Mouse (Mus musculus) heart, embryonic 13.5 days (tissue): Measurements from ENCODE around the gene Hsdl2. TPM values are rescaled to one million over a fixed set of nuclear protein-coding genes. Genes with fewer than 3 reads are reported as not detected.
A peak's percentile ranks its signal among the peaks of the same experiment; 100 is the strongest.

Experiments
- ATAC-seq: fragments of 200-750 bp; cut with Nextera tagmentation; 2 replicates; pipeline ENCODE4 v1.8.0; 2017; ENCODE audit warnings: moderate TSS enrichment; ENCODE audit not compliant: insufficient number of reproducible peaks, low FRiP score, low TSS enrichment; ENCODE audit errors: extremely low read depth
- H3K27ac ChIP-seq: fragments of 300-500 bp; sonication (generic); replicated peaks from 2 replicates; pipeline ENCODE4 v1.5.1; 2015; ENCODE audit warnings: moderate library complexity, mild to moderate bottlenecking, inconsistent platforms
- H3K27me3 ChIP-seq: fragments of 300-500 bp; sonication (generic); replicated peaks from 2 replicates; pipeline ENCODE4 v1.6.1; 2015; ENCODE audit warnings: mild to moderate bottlenecking, inconsistent platforms
- H3K36me3 ChIP-seq: fragments of 300-500 bp; sonication (generic); 2 replicates; pipeline ENCODE4 v1.6.1; 2015; ENCODE audit warnings: mild to moderate bottlenecking, inconsistent platforms
- H3K4me1 ChIP-seq: fragments of 300-500 bp; sonication (generic); 2 replicates; pipeline ENCODE4 v1.6.1; 2015; ENCODE audit warnings: inconsistent platforms
- H3K4me2 ChIP-seq: fragments of 300-500 bp; sonication (generic); 2 replicates; pipeline ENCODE4 v1.6.1; 2015; ENCODE audit warnings: inconsistent platforms, mild to moderate bottlenecking, moderate library complexity
- H3K4me3 ChIP-seq: fragments of 300-500 bp; sonication (generic); 2 replicates; pipeline ENCODE4 v1.5.1; 2015; ENCODE audit warnings: moderate library complexity, mild to moderate bottlenecking, inconsistent platforms
- H3K9ac ChIP-seq: fragments of 300-500 bp; sonication (generic); 2 replicates; pipeline ENCODE4 v1.6.1; 2015; ENCODE audit warnings: inconsistent platforms, mild to moderate bottlenecking, moderate library complexity
- H3K9me3 ChIP-seq: fragments of 300-500 bp; sonication (generic); 2 replicates; pipeline ENCODE4 v1.6.1; 2016; ENCODE audit warnings: inconsistent platforms
- WGBS: fragments of 180-500 bp; shearing (Covaris S2); methylation state at CpG from one replicate; pipeline ENCODE4 v1.1.7; 2015; ENCODE audit warnings: mixed read lengths; 5-methylcytosine and 5-hydroxymethylcytosine counted together
- polyA plus RNA-seq: library from polyadenylated mRNA; unstranded; fragments of >200 nt; fragmentation: Nextera tagmentation; extraction: Ambion mirVana; gene quantifications from 2 replicates; pipeline ENCODE4 v1.2.1, GENCODE M21; 2015

Hsdl2 gene
- polyA plus RNA-seq, 1 experiment from 2014 or later, result 38.1 TPM

DNA sequence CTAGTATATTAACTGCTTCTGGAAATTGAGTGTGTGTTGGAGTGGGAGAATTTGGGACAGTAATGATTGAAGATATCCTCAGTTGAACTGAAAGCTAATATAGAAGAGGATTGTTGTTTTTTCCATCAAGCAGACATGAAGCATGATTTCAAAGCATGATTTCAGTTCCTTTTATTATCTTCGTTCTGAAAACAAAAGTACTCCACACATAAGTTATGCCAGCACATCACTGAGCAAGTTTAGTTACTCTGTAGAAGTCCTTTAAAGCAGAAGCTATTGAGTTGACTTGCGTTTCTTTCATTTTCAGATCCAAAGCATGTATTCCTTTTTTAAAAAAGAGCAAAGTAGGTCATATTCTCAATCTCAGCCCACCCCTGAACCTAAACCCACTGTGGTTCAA is 15.2 kb downstream of the Hsdl2 start:
- WGBS, result 87% methylated on average over 2 of the region's 2 CpGs
- H3K27ac ChIP-seq, result no peak overlapping the region
- H3K4me3 ChIP-seq, result no peak overlapping the region
- H3K9me3 ChIP-seq, result no peaks in the 10 kb centered on the region
- no peak overlapping the region for H3K4me2 ChIP-seq
- ATAC-seq, result no peak
- no peak overlapping the region for H3K9ac ChIP-seq
- H3K4me1 ChIP-seq, result 0 out of 2 replicates have a peak, but pooled peaks cover 2% of the 10 kb centered on the region
- H3K36me3 ChIP-seq, result peaks cover 44% of the 10 kb centered on the region
- H3K27me3 ChIP-seq, result no peaks in the 10 kb centered on the region

DNA sequence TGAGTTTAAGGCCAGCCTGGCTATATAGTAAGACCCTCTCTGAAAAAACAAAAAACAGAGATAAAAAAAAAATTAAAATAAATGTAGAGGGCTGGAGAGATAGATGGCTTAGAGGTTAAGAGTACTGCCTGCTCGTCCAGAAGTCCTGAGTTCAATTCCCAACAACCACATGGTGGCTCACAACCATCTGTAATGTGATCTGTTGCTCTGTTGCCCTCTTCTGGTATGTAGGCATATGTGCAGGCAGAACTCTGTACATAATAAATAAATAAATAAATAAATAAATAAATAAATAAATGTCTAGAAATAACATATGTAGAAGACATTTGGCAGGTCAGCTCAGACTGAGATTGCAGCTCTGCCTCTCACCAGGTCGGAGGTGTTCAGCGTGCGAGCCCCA is 21.3 kb downstream of the Hsdl2 start:
- H3K4me1 ChIP-seq, result no peaks in the 10 kb centered on the region
- H3K9ac ChIP-seq, result no peak overlapping the region
- peaks cover 39% of the 10 kb centered on the region for H3K36me3 ChIP-seq
- no peaks in the 10 kb centered on the region for H3K9me3 ChIP-seq
- no peaks in the 10 kb centered on the region for H3K27me3 ChIP-seq
- H3K4me3 ChIP-seq, result no peak overlapping the region
- H3K4me2 ChIP-seq, result no peak overlapping the region
- H3K27ac ChIP-seq, result no peak overlapping the region
- WGBS, result 85% methylated on average over 4 of the region's 4 CpGs
- ATAC-seq, result no peak

DNA sequence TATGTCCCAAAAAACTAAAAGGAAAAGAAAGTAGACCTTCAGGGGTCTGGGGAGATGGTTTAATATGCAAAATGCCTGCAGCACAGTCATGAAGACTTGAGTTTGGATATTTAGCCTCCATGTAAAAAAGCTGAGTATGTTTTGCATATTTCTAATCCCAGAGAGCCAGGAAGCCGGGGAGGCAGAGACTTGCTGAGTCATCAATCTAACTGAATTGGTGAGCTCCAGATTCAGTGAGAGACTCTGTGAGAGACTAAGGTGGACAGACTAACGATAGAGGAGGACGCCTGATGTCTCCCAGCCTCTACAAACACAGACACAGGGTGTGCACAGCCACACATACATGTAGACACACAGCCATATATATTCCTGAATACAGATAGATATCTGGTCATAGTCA is 23.5 kb downstream of the Hsdl2 start:
- no peaks in the 10 kb centered on the region for H3K4me1 ChIP-seq
- peaks cover 29% of the 10 kb centered on the region for H3K36me3 ChIP-seq
- H3K4me2 ChIP-seq, result no peak overlapping the region
- H3K9me3 ChIP-seq, result no peaks in the 10 kb centered on the region
- no peak for ATAC-seq
- H3K27ac ChIP-seq, result no peak overlapping the region
- no peak overlapping the region for H3K9ac ChIP-seq
- no peaks in the 10 kb centered on the region for H3K27me3 ChIP-seq
- 80% methylated on average over 3 of the region's 3 CpGs for WGBS
- H3K4me3 ChIP-seq, result no peak overlapping the region

- WGBS, result 92% methylated on average over 3 of the region's 3 CpGs
- H3K4me3 ChIP-seq, result no peak overlapping the region
These were observed 24.1 kb downstream of the Hsdl2 start for GRCm38 (mm10) chr4:59605501-59605900.

DNA sequence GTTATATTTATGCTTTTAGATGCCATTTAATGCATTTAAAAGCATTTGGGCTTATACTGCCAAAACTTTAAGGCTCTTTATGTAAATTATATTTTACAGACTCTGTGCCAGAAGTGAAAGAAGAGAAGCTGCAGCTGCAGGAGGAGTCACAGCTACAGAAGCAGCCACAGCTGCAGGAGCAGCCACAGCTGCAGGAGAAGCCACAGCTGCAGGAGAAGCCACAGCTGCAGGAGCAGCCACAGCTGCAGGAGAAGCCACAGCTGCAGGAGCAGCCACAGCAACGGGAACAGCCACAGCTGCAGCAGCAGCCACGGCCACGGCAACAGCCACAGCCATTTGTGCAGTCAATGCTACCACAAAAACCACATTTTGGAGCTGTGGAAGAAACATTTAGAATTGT is 29.0 kb downstream of the Hsdl2 start:
- 79% methylated on average over 3 of the region's 3 CpGs for WGBS
- no peaks in the 10 kb centered on the region for H3K4me1 ChIP-seq
- no peak overlapping the region for H3K27ac ChIP-seq
- no peak overlapping the region for H3K4me2 ChIP-seq
- no peaks in the 10 kb centered on the region for H3K9me3 ChIP-seq
- no peak for ATAC-seq
- no peak overlapping the region for H3K9ac ChIP-seq
- H3K4me3 ChIP-seq, result no peak overlapping the region
- H3K27me3 ChIP-seq, result no peaks in the 10 kb centered on the region
- H3K36me3 ChIP-seq, result peaks cover 28% of the 10 kb centered on the region

More at GRCm38 (mm10) chr4:59605501-59605900, 24.1 kb downstream of the Hsdl2 start:
- H3K4me2 ChIP-seq, result no peak overlapping the region
- no peaks in the 10 kb centered on the region for H3K9me3 ChIP-seq
- H3K4me1 ChIP-seq, result no peaks in the 10 kb centered on the region
- peaks cover 26% of the 10 kb centered on the region for H3K36me3 ChIP-seq
- H3K27ac ChIP-seq, result no peak overlapping the region
- no peak overlapping the region for H3K9ac ChIP-seq
- no peak for ATAC-seq
- H3K27me3 ChIP-seq, result no peaks in the 10 kb centered on the region

- H3K36me3 ChIP-seq, result peaks cover 40% of the 10 kb centered on the region
- H3K9me3 ChIP-seq, result no peaks in the 10 kb centered on the region
- no peaks in the 10 kb centered on the region for H3K4me1 ChIP-seq
- H3K27ac ChIP-seq, result no peak overlapping the region
- 11% methylated on average over 1 of the region's 1 CpGs for WGBS
- no peak overlapping the region for H3K4me2 ChIP-seq
- no peak overlapping the region for H3K9ac ChIP-seq
- no peak for ATAC-seq
- no peak overlapping the region for H3K4me3 ChIP-seq
- H3K27me3 ChIP-seq, result no peaks in the 10 kb centered on the region
These were observed 33.6 kb downstream of the Hsdl2 start for GRCm38 (mm10) chr4:59614986-59615385.

GRCm38 (mm10) chr4:59619611-59620245 is 38.4 kb downstream of the Hsdl2 start:
- 82% methylated on average over 5 of the region's 5 CpGs for WGBS
- H3K9ac ChIP-seq, result no peak overlapping the region

GRCm38 (mm10) chr4:59625676-59625997 is 44.3 kb downstream of the Hsdl2 start:
- peaks cover 31% of the 10 kb centered on the region for H3K4me1 ChIP-seq
- no peaks in the 10 kb centered on the region for H3K36me3 ChIP-seq
- H3K4me3 ChIP-seq, result peak overlapping the region; percentile 97
- H3K27ac ChIP-seq, result peak overlapping the region; percentile 88
- under 1% methylated on average over 18 of the region's 18 CpGs for WGBS
- peak overlapping the region; percentile 80 for H3K4me2 ChIP-seq
- no peak; the same call in 1 of the 2 replicates for ATAC-seq
- H3K27me3 ChIP-seq, result no peaks in the 10 kb centered on the region
- no peaks in the 10 kb centered on the region for H3K9me3 ChIP-seq
- peak overlapping the region; percentile 96 for H3K9ac ChIP-seq

More at GRCm38 (mm10) chr4:59619611-59620245, 38.4 kb downstream of the Hsdl2 start:
- ATAC-seq, result no peak
- no peak overlapping the region for H3K4me3 ChIP-seq
- no peaks in the 10 kb centered on the region for H3K27me3 ChIP-seq
- H3K9me3 ChIP-seq, result no peaks in the 10 kb centered on the region
- H3K4me2 ChIP-seq, result no peak overlapping the region
- no peak overlapping the region for H3K27ac ChIP-seq
- H3K36me3 ChIP-seq, result peaks cover 16% of the 10 kb centered on the region; the same call in 1 of the 2 replicates
- no peaks in the 10 kb centered on the region for H3K4me1 ChIP-seq

GRCm38 (mm10) chr4:59625998-59626910 is 44.9 kb downstream of the Hsdl2 start, which contains the start of gene E130308A19Rik:
Gene E130308A19Rik, plus strand, starts transcription at chr4:59626211.
- ATAC-seq, result peak; percentile 95

DNA sequence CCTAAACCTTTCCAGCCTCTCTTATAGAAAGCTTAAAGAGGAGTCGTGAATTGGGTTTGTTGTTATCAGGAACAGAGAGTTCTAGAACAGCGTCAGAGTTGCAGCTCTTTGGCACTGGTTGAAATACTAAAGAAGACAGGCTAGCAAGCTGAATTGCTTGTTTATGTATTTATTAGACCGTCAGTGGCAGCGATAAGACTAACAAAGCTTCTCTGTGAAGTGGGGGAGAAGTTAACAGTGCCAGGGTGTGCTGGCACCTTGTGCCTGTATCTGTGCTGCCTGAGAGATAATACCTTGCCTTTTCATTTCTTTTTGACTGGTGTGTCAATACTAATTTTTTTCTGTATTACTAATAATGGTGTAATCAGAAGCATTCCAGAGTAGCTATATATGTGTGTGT is 46.9 kb downstream of the Hsdl2 start:
- no peak for ATAC-seq
- Histone ChIP-seq H3K27ac (no peak overlapping the region), H3K4me1 (peaks cover 45% of the 10 kb centered on the region), H3K9me3 (no peaks in the 10 kb centered on the region), H3K9ac (no peak overlapping the region), H3K27me3 (no peaks in the 10 kb centered on the region), H3K36me3 (no peaks in the 10 kb centered on the region), H3K4me3 (no peak overlapping the region), H3K4me2 (peak overlapping the region; percentile 36)
- whole genome bisulfite sequencing, result 39% methylated on average over 4 of the region's 4 CpGs

More at GRCm38 (mm10) chr4:59625998-59626910, 44.9 kb downstream of the Hsdl2 start, which contains the start of gene E130308A19Rik:
- Histone ChIP-seq H3K27ac (peak within 1 kb of the TSS; percentile 88), H3K9me3 (no peaks in the 10 kb centered on the region), H3K4me3 (peak within 1 kb of the TSS; percentile 97), H3K4me2 (peak within 1 kb of the TSS; percentile 80), H3K27me3 (no peaks in the 10 kb centered on the region), H3K9ac (peak within 1 kb of the TSS; percentile 96), H3K4me1 (peaks cover 31% of the 10 kb centered on the region), H3K36me3 (no peaks in the 10 kb centered on the region)
- WGBS, result under 1% methylated on average over 84 of the region's 120 CpGs

DNA sequence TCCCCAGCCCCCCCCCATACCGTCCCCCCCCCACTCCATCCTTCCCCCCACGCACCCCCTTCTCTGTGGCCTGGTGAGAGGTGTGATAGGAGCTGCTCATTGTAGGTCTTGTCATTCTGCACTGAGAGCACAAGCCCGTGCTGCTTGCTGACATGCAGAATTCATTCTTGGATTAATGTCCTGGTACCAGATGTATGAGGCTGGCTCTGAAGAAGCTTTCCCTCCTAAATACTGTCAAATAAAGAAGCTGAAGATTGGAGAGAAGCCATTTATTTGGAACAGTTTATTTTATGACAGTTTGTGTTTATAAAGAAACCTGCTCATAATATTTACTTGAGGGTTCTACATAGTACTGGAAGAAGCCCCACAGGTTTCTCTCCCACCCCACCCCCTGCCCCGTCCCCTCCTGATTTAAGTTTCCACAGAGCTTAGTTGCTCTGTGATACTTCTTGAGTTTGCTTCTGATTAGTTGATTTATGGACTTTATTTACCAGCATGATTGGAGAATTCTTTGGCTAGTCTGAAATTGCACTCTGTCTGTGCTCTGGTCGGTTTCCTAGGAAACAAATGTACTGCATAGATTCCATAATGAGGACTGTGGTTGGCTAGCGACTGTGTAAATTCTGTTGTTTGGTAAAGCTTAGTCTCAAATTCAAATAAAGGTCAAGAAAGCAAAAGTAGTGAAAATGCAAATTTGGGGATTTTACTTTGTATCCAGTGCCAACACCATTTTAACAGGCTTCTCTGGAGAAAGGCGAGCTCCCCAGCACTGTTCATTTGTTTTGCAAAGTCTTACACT is 47.9 kb downstream of the Hsdl2 start:
- Histone ChIP-seq H3K9ac (peak overlapping the region; percentile 52; the same call in 1 of the 2 replicates), H3K9me3 (no peaks in the 10 kb centered on the region), H3K27me3 (no peaks in the 10 kb centered on the region), H3K4me1 (peaks cover 51% of the 10 kb centered on the region), H3K4me2 (peak overlapping the region; percentile 10), H3K27ac (no peak overlapping the region; the same call in 1 of the 2 replicates), H3K36me3 (no peaks in the 10 kb centered on the region), H3K4me3 (no peak overlapping the region)
- ATAC-seq, result no peak
- WGBS, result 35% methylated on average over 7 of the region's 7 CpGs
